Mouse (Mus musculus) lung, adult 2 months (tissue): ENCODE data around the gene 1700092M07Rik.

Experiments used
- CTCF ChIP-seq: fragments of 200-500 bp; IDR thresholded peaks from 2 replicates; pipeline ENCODE4 v1.5.1; 2011; ENCODE audit warnings: mild to moderate bottlenecking, low read length, control low read depth; ENCODE audit not compliant: insufficient read depth
- POLR2A ChIP-seq: fragments of 200-500 bp; IDR thresholded peaks from 2 replicates; pipeline ENCODE4 v1.6.1; 2011; ENCODE audit warnings: low read depth, mild to moderate bottlenecking, control low read depth, low read length, borderline replicate concordance; ENCODE audit errors: extremely low read depth

DNA sequence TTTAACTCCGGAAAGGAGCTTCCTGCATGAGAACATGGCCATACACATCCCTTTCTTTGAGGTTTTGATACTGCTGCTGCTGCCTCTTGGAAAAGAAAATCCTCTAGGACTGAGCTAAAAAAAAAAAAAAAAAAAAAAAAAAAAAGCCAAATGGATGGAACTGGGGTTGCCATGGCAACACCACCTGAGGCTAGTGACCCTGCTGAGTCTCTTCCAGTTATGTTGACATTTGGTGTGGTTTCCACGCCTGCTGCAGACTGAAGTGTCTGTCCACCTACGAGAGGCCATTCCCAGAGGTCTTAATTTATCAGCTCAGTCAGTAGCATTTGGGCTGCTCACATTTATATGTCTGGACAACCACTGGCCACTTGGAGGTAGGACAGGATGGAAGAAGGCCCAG lies 48.0 kb downstream of the 1700092M07Rik start:
- TF ChIP-seq CTCF = no peak
- no peak for TF ChIP-seq POLR2A
